Mouse (Mus musculus): ENCODE results near the gene Dlgap4. TPM values are rescaled to one million over a fixed set of nuclear protein-coding genes. Genes with fewer than 3 reads are reported as not detected.

The Dlgap4 gene
- polyA plus RNA-seq, 1 experiment from 2014 or later, result 10.4 TPM

DNA sequence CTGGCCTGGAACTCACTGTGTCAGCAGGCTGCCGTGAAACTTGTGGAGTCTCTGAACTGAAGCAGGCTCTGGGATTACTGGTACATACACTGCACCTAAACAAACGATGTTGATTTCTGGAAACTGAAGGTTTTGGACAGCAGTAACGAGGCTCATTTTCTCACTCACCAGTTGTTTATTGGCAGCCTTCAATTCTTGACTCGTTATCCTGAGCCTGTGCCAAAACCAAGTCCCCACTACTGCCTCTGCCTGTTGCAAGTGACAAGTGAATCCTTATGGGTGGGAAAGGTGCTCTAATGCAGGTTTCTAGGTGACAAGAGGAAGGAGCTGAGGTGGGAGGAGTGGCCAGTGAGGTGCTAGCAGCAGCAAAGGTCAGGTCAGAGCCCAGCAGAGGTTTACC is 128.5 kb downstream of the Dlgap4 start:
- Histone ChIP-seq H3K9me3 (replicated peaks) (no peaks in the 10 kb centered on the region), H3K4me1 (replicated peaks) (peaks cover 12% of the 10 kb centered on the region; the same call in 1 of the 2 replicates), H3K27ac (replicated peaks) (no peak overlapping the region), H3K4me3 (replicated peaks) (no peak overlapping the region), H3K27me3 (no peaks in the 10 kb centered on the region), H3K9ac (no peak overlapping the region), H3K4me2 (no peak overlapping the region), H3K36me3 (replicated peaks) (no peaks in the 10 kb centered on the region)
- 60% methylated on average over 4 of the region's 4 CpGs for WGBS (ENCODE audit: insufficient replicate concordance)
- no peak for ATAC-seq (ENCODE audit: insufficient read depth)

DNA sequence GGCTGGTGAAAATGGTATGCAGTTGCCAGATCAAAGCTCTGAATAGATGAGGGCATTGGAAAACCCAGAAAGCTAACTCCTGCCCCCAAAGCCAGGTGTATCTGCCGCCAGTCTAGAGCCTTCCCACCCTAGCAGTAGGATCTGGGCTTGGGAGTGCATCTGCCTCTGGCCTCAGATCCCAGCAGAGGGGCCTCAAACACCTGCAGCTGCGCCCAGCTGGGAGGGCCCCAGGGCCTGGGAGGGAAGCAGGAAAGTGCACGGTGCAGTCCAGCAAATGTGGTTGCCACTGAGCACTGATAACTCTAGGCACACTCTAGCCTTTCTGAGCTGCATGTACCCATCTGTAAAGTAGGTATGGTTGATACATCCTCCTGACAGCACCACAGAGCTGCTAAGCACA is 129.7 kb downstream of the Dlgap4 start:
- Histone ChIP-seq H3K27me3 (no peaks in the 10 kb centered on the region), H3K4me3 (replicated peaks) (no peak overlapping the region), H3K4me1 (replicated peaks) (peaks cover 13% of the 10 kb centered on the region; the same call in 1 of the 2 replicates), H3K4me2 (no peak overlapping the region), H3K36me3 (replicated peaks) (no peaks in the 10 kb centered on the region), H3K9me3 (replicated peaks) (no peaks in the 10 kb centered on the region), H3K27ac (replicated peaks) (no peak overlapping the region), H3K9ac (no peak overlapping the region)
- no peak for ATAC-seq (ENCODE audit: insufficient read depth)
- WGBS (ENCODE audit: insufficient replicate concordance), result 25% methylated on average over 3 of the region's 3 CpGs

DNA sequence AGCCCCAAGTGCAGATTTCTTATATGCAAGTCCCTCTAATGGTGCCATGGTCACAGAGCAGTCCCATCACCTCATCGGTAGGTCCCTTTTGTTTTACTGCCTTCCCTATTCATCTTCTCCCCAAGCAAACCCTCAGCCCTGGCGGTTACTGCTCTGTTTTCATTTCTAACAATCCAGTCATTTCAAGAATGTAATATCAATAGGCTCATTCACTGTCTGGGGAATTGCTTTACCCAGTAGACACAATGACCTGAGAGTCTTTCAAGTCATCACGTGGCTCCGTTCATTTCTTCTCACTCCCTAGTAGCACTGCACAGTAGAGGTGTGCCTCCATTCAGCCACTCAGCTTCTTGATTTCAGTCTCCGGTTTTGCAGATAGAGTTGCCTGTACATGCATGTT is 130.9 kb downstream of the Dlgap4 start:
- no peaks in the 10 kb centered on the region for H3K9me3 ChIP-seq (replicated peaks)
- H3K4me3 ChIP-seq (replicated peaks), result no peak overlapping the region
- no peaks in the 10 kb centered on the region for H3K27me3 ChIP-seq
- H3K36me3 ChIP-seq (replicated peaks), result no peaks in the 10 kb centered on the region
- no peak overlapping the region for H3K9ac ChIP-seq
- 79% methylated on average over 5 of the region's 5 CpGs for WGBS (ENCODE audit: insufficient replicate concordance)
- H3K27ac ChIP-seq (replicated peaks), result no peak overlapping the region
- peaks cover 23% of the 10 kb centered on the region for H3K4me1 ChIP-seq (replicated peaks)
- no peak for ATAC-seq (ENCODE audit: insufficient read depth)
- H3K4me2 ChIP-seq, result no peak overlapping the region

DNA sequence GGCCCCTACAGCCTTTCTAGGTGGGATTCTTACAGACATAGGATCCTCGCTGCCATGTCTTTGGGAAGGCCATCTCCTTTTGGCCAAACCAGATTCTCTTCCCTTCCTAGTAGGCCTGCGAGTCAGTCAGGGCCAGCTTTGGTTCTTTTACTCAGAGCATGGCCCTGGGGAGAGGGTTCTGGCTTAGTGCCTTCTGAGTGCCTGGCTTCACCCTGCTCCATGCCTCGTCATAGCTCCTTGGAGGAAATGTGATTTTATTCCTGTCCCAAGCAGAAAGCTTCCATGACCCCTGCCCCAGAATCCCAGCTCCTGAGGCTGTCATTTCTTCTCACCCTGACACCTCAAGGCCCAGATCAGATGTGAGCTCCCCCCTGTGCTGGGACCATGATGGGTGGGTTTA is 133.8 kb downstream of the Dlgap4 start:
- Histone ChIP-seq H3K27ac (replicated peaks) (no peak overlapping the region), H3K4me1 (replicated peaks) (peaks cover 30% of the 10 kb centered on the region), H3K27me3 (no peaks in the 10 kb centered on the region), H3K9ac (no peak overlapping the region), H3K36me3 (replicated peaks) (peaks cover 4% of the 10 kb centered on the region; the same call in 1 of the 2 replicates), H3K4me3 (replicated peaks) (no peak overlapping the region), H3K9me3 (replicated peaks) (no peaks in the 10 kb centered on the region), H3K4me2 (no peak overlapping the region)
- 79% methylated on average over 3 of the region's 3 CpGs for WGBS (ENCODE audit: insufficient replicate concordance)
- no peak for ATAC-seq (ENCODE audit: insufficient read depth)

DNA sequence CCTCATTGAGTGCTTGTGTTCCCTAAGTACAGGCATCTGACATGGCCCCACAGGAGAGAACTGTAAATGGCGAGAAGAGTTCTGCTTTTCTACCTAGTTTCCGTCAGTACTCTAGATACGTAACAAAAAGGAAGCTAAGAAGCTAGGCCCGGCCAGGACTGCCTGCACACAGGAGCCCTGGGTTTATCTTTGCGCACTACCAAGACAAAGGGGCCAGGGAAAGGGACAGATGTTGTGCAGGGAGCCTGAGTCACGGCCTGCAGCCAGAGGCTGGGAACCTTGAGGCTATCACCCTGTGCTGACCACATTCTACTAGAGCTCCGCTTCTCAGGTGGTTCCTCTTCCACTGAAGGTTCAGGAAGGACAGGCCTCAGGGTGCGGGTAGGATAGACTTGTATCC is 136.2 kb downstream of the Dlgap4 start:
- H3K27ac ChIP-seq (replicated peaks), result no peak overlapping the region
- no peak overlapping the region for H3K4me2 ChIP-seq
- no peak for ATAC-seq (ENCODE audit: insufficient read depth)
- H3K36me3 ChIP-seq (replicated peaks), result peaks cover 8% of the 10 kb centered on the region; the same call in 1 of the 2 replicates
- H3K4me1 ChIP-seq (replicated peaks), result peaks cover 21% of the 10 kb centered on the region
- no peaks in the 10 kb centered on the region for H3K9me3 ChIP-seq (replicated peaks)
- WGBS (ENCODE audit: insufficient replicate concordance), result 25% methylated on average over 8 of the region's 8 CpGs
- H3K27me3 ChIP-seq, result no peaks in the 10 kb centered on the region
- H3K9ac ChIP-seq, result no peak overlapping the region
- no peak overlapping the region for H3K4me3 ChIP-seq (replicated peaks)

DNA sequence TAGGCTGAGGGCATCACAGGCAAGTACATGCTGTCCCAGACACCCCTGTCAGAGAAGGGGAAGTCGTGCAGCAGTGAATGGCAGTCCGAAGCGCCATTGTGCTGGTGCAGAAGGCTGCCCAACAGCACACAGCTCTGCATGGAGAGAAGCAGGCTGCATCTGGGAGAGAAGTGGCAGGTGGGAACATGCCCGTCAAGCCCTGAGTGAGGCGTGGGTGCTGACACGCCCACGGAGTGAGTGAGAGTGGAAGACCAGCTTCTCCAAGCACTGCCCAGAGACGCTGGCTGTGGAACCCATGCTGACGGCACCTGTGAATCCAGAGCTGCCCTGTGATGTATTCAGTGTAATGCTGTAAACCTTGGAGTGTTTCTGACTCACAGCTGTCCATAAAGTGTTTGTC is 143.4 kb downstream of the Dlgap4 start:
- H3K27ac ChIP-seq (replicated peaks), result no peak overlapping the region
- H3K9me3 ChIP-seq (replicated peaks), result no peaks in the 10 kb centered on the region
- H3K9ac ChIP-seq, result no peak overlapping the region
- no peak overlapping the region for H3K4me3 ChIP-seq (replicated peaks)
- no peak overlapping the region for H3K4me2 ChIP-seq
- H3K36me3 ChIP-seq (replicated peaks), result peaks cover 16% of the 10 kb centered on the region
- WGBS (ENCODE audit: insufficient replicate concordance), result 73% methylated on average over 9 of the region's 9 CpGs
- H3K4me1 ChIP-seq (replicated peaks), result no peaks in the 10 kb centered on the region
- H3K27me3 ChIP-seq, result no peaks in the 10 kb centered on the region
- ATAC-seq (ENCODE audit: insufficient read depth), result no peak

DNA sequence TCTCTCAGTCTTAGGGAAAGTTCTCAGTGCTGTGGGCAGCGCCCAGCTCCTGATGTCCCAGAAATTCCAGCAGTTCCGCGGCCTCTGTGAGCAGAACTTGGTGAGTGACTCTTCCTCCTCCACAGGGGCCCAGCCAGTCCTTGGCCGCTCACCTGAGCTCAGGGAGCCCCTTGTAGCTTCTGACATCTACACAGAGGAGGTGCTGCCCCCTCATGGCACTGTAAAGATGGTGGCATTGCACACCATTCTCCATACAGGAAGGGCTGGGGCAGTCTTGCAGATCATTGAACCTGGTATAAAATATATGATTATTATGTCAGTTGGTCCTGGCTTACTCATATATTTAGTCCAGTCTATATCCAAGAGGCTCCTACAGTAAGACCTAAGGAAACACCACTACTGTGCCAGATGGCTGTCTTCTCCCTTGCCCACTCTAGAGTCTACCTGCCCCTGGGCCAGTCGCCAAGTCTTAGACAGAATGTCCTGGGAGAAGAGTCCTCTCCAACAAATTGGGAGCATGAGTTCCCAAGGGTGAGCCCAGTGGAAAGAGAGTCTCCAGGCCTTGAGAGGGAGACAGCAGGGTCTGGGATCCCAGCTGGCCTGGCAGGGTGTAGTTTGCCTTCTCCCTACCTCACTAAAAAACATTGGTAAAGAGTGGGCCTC is 147.5 kb downstream of the Dlgap4 start:
- ATAC-seq (ENCODE audit: insufficient read depth), result no peak
- H3K4me3 ChIP-seq (replicated peaks), result no peak overlapping the region
- H3K4me1 ChIP-seq (replicated peaks), result 0 out of 2 replicates have a peak, but pooled peaks cover 5% of the 10 kb centered on the region
- no peak overlapping the region for H3K27ac ChIP-seq (replicated peaks)
- H3K27me3 ChIP-seq, result no peaks in the 10 kb centered on the region
- no peak overlapping the region for H3K4me2 ChIP-seq
- no peak overlapping the region for H3K9ac ChIP-seq
- 75% methylated on average over 5 of the region's 5 CpGs for WGBS (ENCODE audit: insufficient replicate concordance)
- peaks cover 11% of the 10 kb centered on the region for H3K36me3 ChIP-seq (replicated peaks)
- H3K9me3 ChIP-seq (replicated peaks), result no peaks in the 10 kb centered on the region

DNA sequence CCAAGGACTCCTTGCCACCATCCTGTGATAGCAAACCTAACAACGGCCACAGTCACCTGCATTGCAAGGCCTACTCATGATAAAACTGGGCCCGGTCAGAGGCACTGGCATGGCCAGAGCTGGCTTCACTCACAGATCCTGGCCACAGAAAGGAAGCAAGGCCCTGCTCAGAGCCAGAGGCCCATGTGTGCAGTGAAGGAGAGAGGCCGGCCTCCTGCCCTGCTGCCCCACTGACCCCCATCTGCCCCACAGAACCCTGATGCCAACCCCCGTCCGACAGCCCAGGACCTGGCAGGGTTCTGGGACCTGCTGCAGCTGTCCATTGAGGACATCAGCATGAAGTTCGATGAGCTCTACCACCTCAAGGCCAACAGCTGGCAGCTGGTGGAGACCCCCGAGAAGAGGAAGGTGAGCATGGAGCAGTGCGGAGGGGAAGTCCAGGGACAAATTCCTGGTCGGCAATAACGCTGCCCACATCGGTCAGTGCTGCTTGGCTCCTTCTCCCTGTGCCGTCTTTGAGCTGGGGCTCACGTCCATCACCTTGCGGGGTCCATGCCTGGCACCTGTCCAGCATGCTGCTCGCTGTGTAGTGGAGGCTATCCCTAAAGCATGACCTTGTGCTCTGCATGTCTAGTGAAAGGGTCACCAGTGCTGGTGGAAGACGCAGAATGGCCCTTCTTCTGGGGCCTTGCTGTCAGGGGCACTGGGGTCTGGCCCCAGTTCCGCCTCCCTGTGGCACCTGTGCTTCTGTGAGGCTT is 148.2 kb downstream of the Dlgap4 start:
- ATAC-seq (ENCODE audit: insufficient read depth), result no peak
- no peak overlapping the region for H3K27ac ChIP-seq (replicated peaks)
- 0 out of 2 replicates have a peak, but pooled peaks cover 5% of the 10 kb centered on the region for H3K4me1 ChIP-seq (replicated peaks)
- peaks cover 6% of the 10 kb centered on the region; the same call in 1 of the 2 replicates for H3K36me3 ChIP-seq (replicated peaks)
- H3K27me3 ChIP-seq, result no peaks in the 10 kb centered on the region
- no peak overlapping the region for H3K4me3 ChIP-seq (replicated peaks)
- no peaks in the 10 kb centered on the region for H3K9me3 ChIP-seq (replicated peaks)
- WGBS (ENCODE audit: insufficient replicate concordance), result 80% methylated on average over 17 of the region's 17 CpGs
- H3K9ac ChIP-seq, result no peak overlapping the region
- no peak overlapping the region for H3K4me2 ChIP-seq

DNA sequence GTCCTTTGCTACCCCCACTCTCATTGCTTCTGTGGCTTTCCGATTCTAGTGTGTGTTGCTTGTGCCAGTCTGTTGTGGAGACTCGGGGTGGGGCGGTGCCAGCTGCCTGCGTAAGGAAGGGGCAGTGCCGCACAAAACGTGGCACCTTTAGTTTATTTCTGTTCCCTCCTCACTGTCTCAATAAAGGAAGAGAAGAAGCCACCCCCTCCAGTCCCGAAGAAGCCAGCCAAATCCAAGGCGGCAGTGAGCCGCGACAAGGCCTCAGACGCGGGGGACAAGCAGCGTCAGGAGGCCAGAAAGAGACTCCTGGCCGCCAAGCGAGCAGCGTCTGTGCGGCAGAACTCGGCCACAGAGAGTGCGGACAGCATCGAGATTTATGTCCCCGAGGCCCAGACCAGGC is 149.0 kb downstream of the Dlgap4 start:
- no peaks in the 10 kb centered on the region for H3K27me3 ChIP-seq
- no peak overlapping the region for H3K4me2 ChIP-seq
- no peak overlapping the region for H3K4me3 ChIP-seq (replicated peaks)
- peaks cover 6% of the 10 kb centered on the region; the same call in 1 of the 2 replicates for H3K36me3 ChIP-seq (replicated peaks)
- 86% methylated on average over 21 of the region's 21 CpGs for WGBS (ENCODE audit: insufficient replicate concordance)
- no peak for ATAC-seq (ENCODE audit: insufficient read depth)
- H3K27ac ChIP-seq (replicated peaks), result no peak overlapping the region
- H3K4me1 ChIP-seq (replicated peaks), result 0 out of 2 replicates have a peak, but pooled peaks cover 5% of the 10 kb centered on the region
- H3K9ac ChIP-seq, result no peak overlapping the region
- H3K9me3 ChIP-seq (replicated peaks), result no peaks in the 10 kb centered on the region

DNA sequence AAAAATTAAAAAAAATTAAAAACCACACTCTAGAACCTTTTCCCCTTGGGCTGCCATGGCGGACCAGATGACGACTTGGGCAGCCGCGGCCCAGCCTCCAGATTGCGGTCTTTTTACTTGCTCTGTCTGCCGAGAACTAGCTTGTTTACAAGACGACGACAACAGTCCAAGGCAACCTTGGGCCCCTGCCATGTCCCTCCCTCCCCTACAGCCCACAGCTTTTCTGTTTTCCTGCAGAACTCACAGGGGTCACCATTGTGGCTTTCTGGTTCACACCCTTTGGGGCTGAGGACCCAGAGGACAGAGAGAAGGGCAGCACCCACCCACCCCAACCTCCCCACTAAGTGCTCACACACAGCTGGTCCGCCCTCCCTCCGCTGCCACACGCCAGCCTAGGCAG is 149.6 kb downstream of the Dlgap4 start:
- no peaks in the 10 kb centered on the region for H3K9me3 ChIP-seq (replicated peaks)
- WGBS (ENCODE audit: insufficient replicate concordance), result 75% methylated on average over 11 of the region's 11 CpGs
- peaks cover 4% of the 10 kb centered on the region; the same call in 1 of the 2 replicates for H3K36me3 ChIP-seq (replicated peaks)

DNA sequence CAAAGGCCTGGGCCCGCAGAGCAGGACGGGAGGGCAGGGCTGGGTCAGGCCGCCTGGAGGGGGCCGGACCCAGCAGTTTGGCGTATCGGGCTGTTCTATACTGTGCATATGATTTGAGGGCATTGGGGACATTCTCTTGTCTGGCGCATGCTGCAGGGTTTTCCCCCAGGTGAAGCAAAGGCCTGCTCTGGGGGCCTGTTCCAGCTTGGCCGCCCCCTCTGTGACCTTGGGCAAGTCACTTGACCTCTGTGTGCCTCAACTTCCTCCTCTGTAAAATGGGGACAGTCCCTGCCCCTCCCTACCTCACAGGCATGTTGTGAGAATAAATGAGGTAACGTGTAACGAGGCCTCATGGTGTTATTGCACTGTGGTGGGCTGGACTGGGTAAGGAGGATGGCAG is 150.5 kb downstream of the Dlgap4 start:
- no peak overlapping the region for H3K4me2 ChIP-seq
- H3K9me3 ChIP-seq (replicated peaks), result no peaks in the 10 kb centered on the region
- H3K27ac ChIP-seq (replicated peaks), result no peak overlapping the region
- 88% methylated on average over 10 of the region's 10 CpGs for WGBS (ENCODE audit: insufficient replicate concordance)
- H3K4me3 ChIP-seq (replicated peaks), result no peak overlapping the region
- no peak for ATAC-seq (ENCODE audit: insufficient read depth)
- H3K27me3 ChIP-seq, result no peaks in the 10 kb centered on the region
- no peak overlapping the region for H3K9ac ChIP-seq
- H3K4me1 ChIP-seq (replicated peaks), result 0 out of 2 replicates have a peak, but pooled peaks cover 5% of the 10 kb centered on the region
- peaks cover 2% of the 10 kb centered on the region; the same call in 1 of the 2 replicates for H3K36me3 ChIP-seq (replicated peaks)

More for the DNA sequence above, 149.6 kb downstream of the Dlgap4 start:
- Histone ChIP-seq H3K4me3 (replicated peaks) (no peak overlapping the region), H3K9ac (no peak overlapping the region), H3K4me2 (no peak overlapping the region), H3K27me3 (no peaks in the 10 kb centered on the region), H3K27ac (replicated peaks) (no peak overlapping the region), H3K4me1 (replicated peaks) (0 out of 2 replicates have a peak, but pooled peaks cover 5% of the 10 kb centered on the region)
- no peak for ATAC-seq (ENCODE audit: insufficient read depth)

Data from liver, embryonic 15.5 days (tissue).